Mouse (Mus musculus) midbrain, embryonic 11.5 days (tissue): ENCODE measurements around the gene Ampd3. TPM values are rescaled to one million over a fixed set of nuclear protein-coding genes. Genes with fewer than 3 reads are reported as not detected.

Experiments
- ATAC-seq: fragments of 200-750 bp; cut with Nextera tagmentation; 2 replicates; pipeline ENCODE4 v1.8.0; 2017; ENCODE audit warnings: moderate TSS enrichment, moderate library complexity; ENCODE audit not compliant: low FRiP score
- DNase-seq: peaks from one replicate; pipeline ENCODE4 v3.0.0; 2015; ENCODE audit warnings: low spot score; ENCODE audit errors: missing footprints
- H3K27ac ChIP-seq: fragments of 300-500 bp; sonication (generic); 2 replicates; pipeline ENCODE4 v1.5.1; 2014; ENCODE audit warnings: low read depth, low read length
- H3K27me3 ChIP-seq: fragments of 300-500 bp; sonication (generic); 2 replicates; pipeline ENCODE4 v1.6.1; 2014; ENCODE audit warnings: mild to moderate bottlenecking, low read length, moderate library complexity, mixed read lengths; ENCODE audit not compliant: control insufficient read depth, insufficient read depth
- H3K36me3 ChIP-seq: fragments of 300-500 bp; sonication (generic); 2 replicates; pipeline ENCODE4 v1.6.1; 2014; ENCODE audit warnings: mild to moderate bottlenecking, low read length, moderate library complexity, mixed read lengths; ENCODE audit not compliant: control insufficient read depth, insufficient read depth
- H3K4me1 ChIP-seq: fragments of 300-500 bp; sonication (generic); 2 replicates; pipeline ENCODE4 v1.6.1; 2014; ENCODE audit warnings: low read length; ENCODE audit not compliant: control insufficient read depth, insufficient read depth
- H3K4me2 ChIP-seq: fragments of 300-500 bp; sonication (generic); 2 replicates; pipeline ENCODE4 v1.6.1; 2014; ENCODE audit warnings: mild to moderate bottlenecking, moderate library complexity
- H3K4me3 ChIP-seq: fragments of 300-500 bp; sonication (generic); 2 replicates; pipeline ENCODE4 v1.5.1; 2014; ENCODE audit warnings: low read depth, low read length
- H3K9ac ChIP-seq: fragments of 300-500 bp; sonication (generic); 2 replicates; pipeline ENCODE4 v1.6.1; 2014; ENCODE audit warnings: low read length
- H3K9me3 ChIP-seq: fragments of 300-500 bp; sonication (generic); 2 replicates; pipeline ENCODE4 v1.6.1; 2016; ENCODE audit warnings: low read length; ENCODE audit not compliant: control insufficient read depth
- WGBS: fragments of 180-500 bp; shearing (Covaris S2); extraction: QIAGEN DNeasy Blood & Tissue Kit; methylation state at CpG from one replicate; pipeline ENCODE4 v1.1.7; 2014; 5-methylcytosine and 5-hydroxymethylcytosine counted together
- polyA plus RNA-seq: library from polyadenylated mRNA; unstranded; fragments of >200 nt; fragmentation: Nextera tagmentation; extraction: Ambion mirVana; gene quantifications from 2 replicates; pipeline ENCODE4 v1.2.1, GENCODE M21; 2014

Ampd3 gene
- polyA plus RNA-seq, 1 experiment from 2014 or later, result 1.4 TPM

DNA sequence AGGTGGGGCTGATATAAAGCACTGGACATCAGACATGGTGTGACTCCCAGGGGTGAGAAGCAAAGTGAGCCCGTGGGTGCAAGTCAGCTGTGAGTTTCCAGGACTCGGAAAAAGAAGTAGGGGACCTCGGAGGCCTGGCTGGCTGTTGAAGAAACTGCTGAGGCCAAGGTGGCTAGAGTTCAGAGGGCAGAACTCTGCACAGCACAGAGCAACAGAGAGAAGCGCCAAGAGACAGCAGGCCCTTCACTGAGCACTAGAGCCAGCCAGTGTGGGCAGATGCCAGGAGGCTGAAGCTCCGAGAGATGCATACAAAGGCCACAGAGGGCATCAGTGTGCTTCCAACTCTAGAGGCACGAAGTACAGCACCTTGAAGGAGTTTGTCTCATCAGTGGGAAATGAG lies 50.2 kb downstream of the Ampd3 start:
- H3K4me2 ChIP-seq, result no peak overlapping the region
- 89% methylated on average over 6 of the region's 6 CpGs for WGBS
- H3K9ac ChIP-seq, result no peak overlapping the region
- H3K9me3 ChIP-seq, result no peaks in the 10 kb centered on the region
- no peaks in the 10 kb centered on the region; the same call in 1 of the 2 replicates for H3K36me3 ChIP-seq
- H3K27ac ChIP-seq, result no peak overlapping the region
- DNase-seq (no peak), ATAC-seq (no peak)
- H3K27me3 ChIP-seq, result no peaks in the 10 kb centered on the region
- H3K4me1 ChIP-seq, result no peaks in the 10 kb centered on the region
- no peak overlapping the region for H3K4me3 ChIP-seq

GRCm38 (mm10) chr7:110818787-110819350 lies 50.9 kb downstream of the Ampd3 start:
- no peaks in the 10 kb centered on the region for H3K27me3 ChIP-seq
- no peaks in the 10 kb centered on the region for H3K4me1 ChIP-seq
- ATAC-seq (no peak), DNase-seq (no peak)
- no peaks in the 10 kb centered on the region; the same call in 1 of the 2 replicates for H3K36me3 ChIP-seq
- H3K27ac ChIP-seq, result no peak overlapping the region
- 90% methylated on average over 11 of the region's 11 CpGs for WGBS
- H3K4me2 ChIP-seq, result no peak overlapping the region
- H3K9ac ChIP-seq, result no peak overlapping the region
- no peaks in the 10 kb centered on the region for H3K9me3 ChIP-seq
- no peak overlapping the region for H3K4me3 ChIP-seq

DNA sequence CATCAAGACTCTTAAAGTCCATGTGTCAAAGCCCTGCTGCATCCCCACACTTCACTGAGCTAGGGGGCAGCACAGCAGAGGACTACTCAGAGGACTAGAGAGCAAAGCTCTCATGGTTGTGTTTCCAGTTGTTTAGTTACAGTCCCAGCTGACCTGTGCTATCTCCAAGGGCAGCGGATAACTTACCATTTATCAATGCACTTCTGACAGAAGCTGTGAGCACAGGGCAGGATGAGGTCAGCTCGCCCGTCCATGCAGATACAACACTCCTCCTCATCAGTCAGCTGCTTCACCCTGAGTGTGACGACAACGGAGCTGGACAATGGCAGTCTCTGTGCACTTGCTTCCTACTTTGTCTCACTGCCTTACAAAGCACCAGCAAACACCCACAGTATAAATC lies 53.1 kb downstream of the Ampd3 start:
- no peaks in the 10 kb centered on the region for H3K4me1 ChIP-seq
- H3K4me2 ChIP-seq, result no peak overlapping the region
- peaks cover 2% of the 10 kb centered on the region; the same call in 1 of the 2 replicates for H3K36me3 ChIP-seq
- no peaks in the 10 kb centered on the region for H3K27me3 ChIP-seq
- no peak overlapping the region for H3K9ac ChIP-seq
- ATAC-seq (no peak), DNase-seq (no peak)
- H3K27ac ChIP-seq, result no peak overlapping the region
- H3K9me3 ChIP-seq, result no peaks in the 10 kb centered on the region
- no peak overlapping the region for H3K4me3 ChIP-seq
- WGBS, result 64% methylated on average over 5 of the region's 5 CpGs

DNA sequence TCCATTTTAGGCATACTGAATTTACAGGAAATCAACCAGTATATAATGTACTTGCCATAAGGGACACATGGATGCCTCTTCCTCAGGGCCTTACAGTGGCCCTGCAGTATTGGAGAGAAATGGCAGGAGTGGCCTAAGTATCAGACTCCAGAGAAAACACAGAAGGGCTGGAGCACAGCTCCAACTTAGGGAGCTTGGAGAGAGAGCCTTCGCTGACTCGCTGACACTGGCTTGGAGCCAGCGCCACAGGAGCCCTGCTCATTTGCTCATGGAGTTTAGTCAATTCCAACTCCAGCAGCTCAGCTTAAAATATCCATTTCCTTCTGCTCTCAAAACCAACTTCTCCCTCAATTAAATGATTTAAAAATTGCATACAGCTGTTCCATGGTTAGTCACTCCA lies 53.6 kb downstream of the Ampd3 start:
- WGBS, result 95% methylated on average over 3 of the region's 3 CpGs
- ATAC-seq, result no peak
- no peaks in the 10 kb centered on the region for H3K4me1 ChIP-seq

GRCm38 (mm10) chr7:110822055-110822454 lies 54.0 kb downstream of the Ampd3 start:
- Histone ChIP-seq H3K9ac (no peak overlapping the region), H3K4me2 (no peak overlapping the region), H3K36me3 (peaks cover 2% of the 10 kb centered on the region; the same call in 1 of the 2 replicates), H3K4me3 (no peak overlapping the region), H3K4me1 (no peaks in the 10 kb centered on the region), H3K27me3 (no peaks in the 10 kb centered on the region), H3K27ac (no peak overlapping the region), H3K9me3 (no peaks in the 10 kb centered on the region)
- DNase-seq (no peak), ATAC-seq (no peak)
- 89% methylated on average over 4 of the region's 4 CpGs for WGBS

More for the DNA sequence above, 53.6 kb downstream of the Ampd3 start:
- DNase-seq, result no peak
- Histone ChIP-seq H3K36me3 (peaks cover 2% of the 10 kb centered on the region; the same call in 1 of the 2 replicates), H3K4me3 (no peak overlapping the region), H3K4me2 (no peak overlapping the region), H3K27me3 (no peaks in the 10 kb centered on the region), H3K9me3 (no peaks in the 10 kb centered on the region), H3K27ac (no peak overlapping the region), H3K9ac (no peak overlapping the region)

- no peak overlapping the region for H3K27ac ChIP-seq
- no peak overlapping the region for H3K4me3 ChIP-seq
- no peaks in the 10 kb centered on the region for H3K9me3 ChIP-seq
- no peak overlapping the region for H3K4me2 ChIP-seq
- WGBS, result 90% methylated on average over 8 of the region's 8 CpGs
- ATAC-seq (no peak), DNase-seq (no peak)
- H3K27me3 ChIP-seq, result no peaks in the 10 kb centered on the region
- peaks cover 2% of the 10 kb centered on the region; the same call in 1 of the 2 replicates for H3K36me3 ChIP-seq
- H3K4me1 ChIP-seq, result no peaks in the 10 kb centered on the region
- no peak overlapping the region for H3K9ac ChIP-seq
Observed at GRCm38 (mm10) chr7:110823076-110823475, 55.1 kb downstream of the Ampd3 start.

DNA sequence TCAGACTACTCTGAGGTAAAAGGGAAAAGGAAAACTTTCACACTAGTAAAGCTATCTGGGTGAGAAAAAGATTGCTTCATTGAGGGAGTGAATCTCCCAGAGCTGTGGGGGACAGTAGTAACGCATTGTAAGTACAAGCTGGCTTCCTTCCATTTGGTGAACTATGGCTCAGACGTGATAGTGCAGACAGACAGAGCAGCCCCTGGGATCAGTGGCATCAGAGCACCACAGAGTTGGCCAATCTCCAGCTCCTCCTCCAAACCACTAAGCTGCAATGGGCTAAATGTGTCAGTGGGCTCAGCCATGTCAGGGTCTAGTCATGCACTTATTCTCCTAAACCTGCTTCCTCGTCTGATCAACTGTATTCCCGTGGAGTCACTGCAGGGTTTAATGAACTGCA lies 55.6 kb downstream of the Ampd3 start:
- H3K36me3 ChIP-seq, result peaks cover 2% of the 10 kb centered on the region; the same call in 1 of the 2 replicates
- H3K27ac ChIP-seq, result no peak overlapping the region
- no peak overlapping the region for H3K9ac ChIP-seq
- H3K4me2 ChIP-seq, result no peak overlapping the region
- ATAC-seq (no peak), DNase-seq (no peak)
- no peak overlapping the region for H3K4me3 ChIP-seq
- 88% methylated on average over 4 of the region's 4 CpGs for WGBS
- H3K4me1 ChIP-seq, result no peaks in the 10 kb centered on the region
- no peaks in the 10 kb centered on the region for H3K9me3 ChIP-seq
- no peaks in the 10 kb centered on the region for H3K27me3 ChIP-seq

- Histone ChIP-seq H3K4me2 (no peak overlapping the region), H3K27me3 (no peaks in the 10 kb centered on the region), H3K27ac (no peak overlapping the region), H3K36me3 (peaks cover 2% of the 10 kb centered on the region; the same call in 1 of the 2 replicates), H3K4me1 (no peaks in the 10 kb centered on the region), H3K9me3 (no peaks in the 10 kb centered on the region), H3K4me3 (no peak overlapping the region), H3K9ac (no peak overlapping the region)
- DNase-seq (no peak), ATAC-seq (no peak)
- WGBS, result 94% methylated on average over 8 of the region's 8 CpGs
Observed at GRCm38 (mm10) chr7:110823995-110824953, 56.3 kb downstream of the Ampd3 start.

DNA sequence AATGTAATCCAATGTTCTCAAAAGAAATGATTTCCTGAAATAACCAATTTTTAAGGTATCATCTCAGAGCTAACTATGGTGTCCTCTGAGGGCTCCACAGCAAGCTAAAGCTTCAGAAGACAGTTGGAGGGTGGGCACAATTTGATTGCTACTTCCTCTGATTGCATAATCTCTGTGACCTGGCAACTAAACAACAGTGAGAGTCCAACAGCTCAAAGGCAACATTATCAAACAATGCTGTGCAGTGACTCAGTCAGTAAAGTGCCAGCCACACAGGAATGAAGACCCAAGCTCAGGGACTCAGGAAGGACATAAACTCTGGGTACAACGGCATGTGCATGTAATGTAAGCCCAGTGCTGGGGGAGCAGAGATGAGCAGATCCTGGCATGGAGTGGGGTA lies 65.0 kb downstream of the Ampd3 start:
- H3K4me2 ChIP-seq, result no peak overlapping the region
- no peak for ATAC-seq
- H3K9me3 ChIP-seq, result no peaks in the 10 kb centered on the region
- no peak overlapping the region for H3K27ac ChIP-seq
- no peak overlapping the region for H3K4me3 ChIP-seq
- no peak overlapping the region for H3K9ac ChIP-seq
- no peaks in the 10 kb centered on the region for H3K4me1 ChIP-seq
- H3K36me3 ChIP-seq, result no peaks in the 10 kb centered on the region
- no peaks in the 10 kb centered on the region for H3K27me3 ChIP-seq
- no peak for DNase-seq
- 91% methylated on average over 1 of the region's 1 CpGs for WGBS
